Mouse (Mus musculus) NIH3T3 (cell line): ENCODE data around the gene Vasn.

Experiments
- DNase-seq: peaks from one replicate; pipeline ENCODE4 v3.0.0-alpha.2; 2012; ENCODE audit warnings: low read depth

Gene Vasn

DNA sequence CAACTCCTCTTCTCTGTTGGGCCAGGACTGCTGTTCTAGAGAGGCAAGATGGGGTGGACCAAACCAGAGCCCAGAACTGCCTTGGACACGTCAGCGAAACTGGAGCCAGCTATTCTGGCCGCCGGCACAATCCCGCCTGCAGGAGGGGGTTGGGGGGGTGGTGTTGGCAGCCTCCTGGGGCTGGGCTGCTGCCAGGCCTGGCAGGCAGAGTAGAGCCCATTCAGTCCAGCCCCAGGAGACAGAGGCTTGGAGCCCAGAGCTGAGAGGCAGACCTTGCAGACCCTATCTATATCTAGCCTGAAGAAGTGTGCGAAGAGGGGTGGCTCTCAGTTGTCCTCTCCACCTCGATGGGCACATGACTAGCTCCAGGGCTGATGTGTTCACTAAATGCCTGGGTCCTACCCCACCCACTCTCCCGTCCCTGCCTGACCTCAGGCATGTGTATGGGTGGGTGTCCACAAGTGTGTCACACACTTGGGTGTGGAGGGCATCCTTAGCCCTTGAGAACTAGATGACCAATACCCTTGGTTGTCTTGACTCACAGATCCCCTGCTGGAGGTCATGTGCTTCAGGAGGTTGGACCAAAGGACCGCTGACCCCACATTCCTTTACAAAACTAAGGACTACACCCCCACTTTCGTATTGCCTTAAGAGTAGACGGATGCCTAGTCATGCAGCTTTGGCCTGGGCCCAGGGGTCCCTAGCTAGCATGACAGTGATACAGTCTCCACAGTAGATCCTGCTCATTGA is 4.1 kb downstream of the Vasn start:
- DNase-seq, result peak; percentile 97

GRCm38 (mm10) chr16:4645867-4646266 is 6.1 kb downstream of the Vasn start:
- DNase-seq, result no peak

DNA sequence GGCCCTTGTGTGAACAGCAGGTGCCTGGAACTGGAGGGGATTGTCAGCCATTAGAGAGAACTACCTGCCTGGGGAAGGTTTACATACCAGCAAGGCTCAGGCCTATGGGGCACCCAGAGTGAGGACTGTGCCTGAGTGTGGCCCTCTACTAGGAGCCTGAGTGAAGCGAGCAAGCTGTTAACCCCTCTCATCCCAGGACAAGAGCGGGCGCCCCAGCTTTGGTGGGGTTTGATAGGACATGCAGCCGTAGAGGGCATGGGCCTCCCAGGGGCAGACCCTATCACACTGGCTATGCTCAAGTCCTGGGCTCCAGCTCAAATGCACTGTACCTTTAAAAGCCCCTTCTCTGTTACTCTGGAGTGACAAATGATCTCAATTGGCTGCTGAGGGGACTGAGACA is 7.1 kb downstream of the Vasn start:
- no peak for DNase-seq

DNA sequence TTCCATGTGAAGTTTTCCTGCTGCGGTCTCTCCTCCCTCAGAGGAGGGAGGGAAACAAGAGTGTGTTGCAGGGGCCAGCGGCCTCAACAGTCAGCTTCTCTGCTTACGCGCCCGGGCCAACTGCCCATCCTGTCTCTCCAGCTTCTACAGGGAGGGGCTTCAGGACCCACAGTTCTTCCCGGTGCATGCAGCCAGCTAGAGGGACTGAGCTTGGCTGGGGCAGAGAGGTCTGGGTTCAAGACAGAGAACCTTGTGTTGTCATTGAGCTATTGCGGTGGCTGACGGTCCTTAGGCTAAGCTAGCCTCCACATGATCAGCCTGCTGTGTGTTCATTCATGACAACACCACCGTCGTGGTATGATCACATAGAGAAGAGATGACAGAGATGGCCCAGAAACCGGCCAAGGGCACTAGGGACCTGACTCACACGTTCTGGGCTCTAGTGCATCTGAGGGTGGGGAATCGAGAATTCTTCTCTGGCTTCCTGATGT is 8.0 kb downstream of the Vasn start:
- DNase-seq, result peak; percentile 87

- no peak for DNase-seq
Observed at GRCm38 (mm10) chr16:4648416-4649023, 8.8 kb downstream of the Vasn start.

- DNase-seq, result no peak
Observed at GRCm38 (mm10) chr16:4649211-4649610, 9.5 kb downstream of the Vasn start.

GRCm38 (mm10) chr16:4649692-4650091 is 10.0 kb downstream of the Vasn start:
- no peak for DNase-seq

- peak; percentile 32 for DNase-seq
Observed at GRCm38 (mm10) chr16:4650161-4650560, 10.4 kb downstream of the Vasn start.

DNA sequence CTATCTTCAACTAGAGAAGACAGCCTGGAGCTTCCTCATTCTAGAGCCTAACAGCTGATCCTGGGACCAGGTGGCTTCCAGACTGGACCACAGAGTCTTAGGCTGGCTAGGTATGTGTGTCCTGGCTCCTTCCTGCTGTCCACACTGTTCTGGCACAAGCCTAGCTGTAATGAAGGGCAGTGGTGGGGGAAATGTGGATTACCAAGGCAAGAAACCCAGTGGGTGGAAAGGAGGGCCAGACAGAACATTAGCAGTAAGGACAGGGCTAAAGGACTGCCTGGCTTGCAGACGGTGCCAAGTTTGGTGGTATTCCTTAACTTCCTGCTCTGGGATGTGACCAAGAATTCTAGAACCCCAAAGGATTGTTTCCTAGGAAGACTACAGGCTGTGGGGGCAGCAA is 11.3 kb downstream of the Vasn start:
- no peak for DNase-seq

- DNase-seq, result peak; percentile 86
Observed at GRCm38 (mm10) chr16:4651624-4652023, 11.9 kb downstream of the Vasn start.

GRCm38 (mm10) chr16:4652707-4653416 is 13.1 kb downstream of the Vasn start:
- peak; percentile 60 for DNase-seq

DNA sequence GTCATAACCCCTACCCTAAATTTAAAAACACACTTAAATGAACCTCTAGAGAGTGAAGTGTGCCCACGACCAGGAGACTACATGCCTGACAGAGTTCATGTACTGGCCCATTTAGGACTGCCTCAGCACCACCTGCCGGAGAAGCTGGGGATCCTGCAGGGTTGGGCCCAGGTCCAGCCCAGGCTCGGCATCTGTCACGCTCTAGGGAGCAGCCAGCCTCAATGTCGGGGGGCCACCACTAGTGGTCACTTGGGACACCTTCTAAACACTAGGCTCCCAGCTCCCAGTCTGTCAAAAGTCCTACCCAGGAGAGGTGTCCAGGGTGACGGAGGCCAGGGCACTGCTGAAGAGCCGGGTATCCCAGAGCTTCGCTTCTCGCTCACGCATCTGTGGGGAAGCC is 15.0 kb downstream of the Vasn start:
- no peak for DNase-seq

DNA sequence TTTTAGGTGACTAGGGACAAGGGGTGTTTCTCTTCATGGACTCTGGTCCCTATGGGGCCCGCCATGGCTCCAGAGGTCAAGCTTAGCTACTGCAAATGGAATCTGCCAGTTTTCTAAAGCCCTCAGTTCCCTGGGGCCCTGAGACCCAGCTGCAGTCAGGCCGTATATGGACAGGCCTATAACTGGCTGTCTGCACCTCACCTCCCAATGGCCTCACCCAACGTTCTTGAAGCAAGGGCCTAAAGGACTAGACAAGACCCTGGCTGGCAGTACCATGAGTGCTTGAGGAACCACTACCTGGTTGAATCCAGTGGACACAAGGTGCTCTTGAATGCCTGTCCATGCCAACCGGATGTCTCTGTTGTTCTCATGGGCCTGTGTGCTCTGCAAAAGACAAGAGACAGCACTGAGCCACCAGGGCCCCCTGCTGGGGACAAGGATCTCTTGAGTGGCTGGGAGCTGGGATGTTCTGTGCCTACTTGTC is 15.6 kb downstream of the Vasn start:
- DNase-seq, result peak; percentile 49

- peak; percentile 64 for DNase-seq
Observed at GRCm38 (mm10) chr16:4655764-4656570, 16.2 kb downstream of the Vasn start.

DNA sequence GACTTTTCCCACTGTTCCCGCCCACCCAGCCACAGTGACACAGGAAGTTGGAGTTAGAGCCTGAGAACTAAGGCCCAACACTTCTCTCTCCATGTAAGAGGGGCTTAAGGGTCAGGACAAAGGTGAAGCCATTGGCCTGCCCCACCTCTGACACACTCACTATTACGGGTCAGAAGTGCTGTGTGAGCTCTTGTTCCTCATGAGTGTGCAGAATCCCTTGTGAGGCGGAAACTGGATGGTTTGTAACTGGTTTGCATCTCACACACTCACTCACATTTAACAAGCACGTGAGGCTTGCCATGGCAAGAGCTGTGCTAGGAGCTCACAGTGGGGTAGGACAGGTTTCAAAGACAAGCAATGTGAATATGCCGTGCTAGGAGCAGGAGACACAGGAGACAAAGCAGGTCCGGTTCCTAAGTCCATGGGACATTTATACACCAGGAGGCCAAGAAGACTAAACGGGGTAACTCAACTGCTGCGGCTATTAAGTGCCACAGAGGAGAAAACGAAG is 16.9 kb downstream of the Vasn start:
- no peak for DNase-seq

- DNase-seq, result peak; percentile 95
Observed at GRCm38 (mm10) chr16:4658781-4659245, 19.1 kb downstream of the Vasn start.

- peak; percentile 58 for DNase-seq
Observed at GRCm38 (mm10) chr16:4659326-4659725, 19.6 kb downstream of the Vasn start.

GRCm38 (mm10) chr16:4661605-4662004 is 21.9 kb downstream of the Vasn start:
- DNase-seq, result no peak

- DNase-seq, result no peak
Observed at GRCm38 (mm10) chr16:4663806-4664205, 24.1 kb downstream of the Vasn start.

DNA sequence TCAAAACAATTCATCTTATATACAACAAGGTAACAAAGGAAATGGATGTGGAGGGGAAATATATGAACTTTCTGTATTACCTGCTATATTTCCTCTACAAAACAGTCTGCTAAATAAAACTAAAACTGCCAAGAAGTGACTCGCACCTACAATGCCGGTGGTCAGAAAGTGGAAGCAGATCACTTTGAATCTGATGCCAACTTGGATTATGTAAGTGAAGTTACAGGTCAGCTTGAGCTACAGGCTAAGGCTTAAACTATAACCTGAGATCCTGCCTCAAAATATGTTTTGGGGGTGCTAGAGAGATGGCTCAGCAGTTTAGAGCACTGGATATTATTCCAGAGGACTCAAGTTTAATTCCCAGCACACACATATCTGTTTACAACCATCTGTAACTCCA is 26.0 kb downstream of the Vasn start:
- no peak for DNase-seq

DNA sequence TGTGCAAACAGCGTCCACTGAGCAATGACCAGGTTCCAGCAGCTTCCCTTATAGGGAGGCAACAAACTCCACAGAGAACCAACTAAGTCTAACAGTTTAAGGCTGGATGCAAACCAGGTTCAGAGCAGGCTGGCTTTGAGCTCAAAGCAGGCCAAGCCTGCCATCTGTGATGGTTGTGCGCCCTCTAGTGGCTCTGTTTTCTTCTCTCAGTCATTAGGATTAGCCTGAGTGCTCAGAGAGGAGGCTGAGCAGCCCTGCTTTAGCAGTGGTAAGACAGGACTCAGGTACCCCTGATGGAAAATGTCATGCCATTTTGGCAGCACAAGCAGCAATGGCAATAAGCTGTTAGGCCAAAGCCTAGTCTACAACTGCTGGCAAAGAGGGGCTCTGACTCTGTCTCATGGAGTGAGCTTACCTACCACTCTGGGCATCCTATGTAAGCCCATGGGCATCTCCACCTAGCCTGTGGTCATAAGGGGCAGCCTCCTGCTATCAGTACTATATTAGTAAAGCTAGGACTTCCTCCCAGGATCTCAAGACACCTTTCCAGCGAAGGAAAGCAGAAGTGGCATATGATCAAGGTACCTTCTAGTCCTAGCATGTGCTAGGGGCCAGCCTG is 27.6 kb downstream of the Vasn start:
- peak; percentile 98 for DNase-seq
